8 mouse cellular contexts compared by ENCODE assay signal in genomic region chr17:63660841-63661481, GRCm38 (mm10).
DNase-seq lines count a peak whose midpoint lies in the region; ATAC-seq and TF ChIP-seq lines count a peak whose summit lies in the region.

No protein-coding gene starts in this region.

- H3K27me3 ChIP-seq in heart, postnatal 0 days (ENCODE audit: control insufficient read depth, insufficient read depth, low read length) = no peaks in the 10 kb centered on the region
- no peaks in the 10 kb centered on the region for H3K27me3 ChIP-seq in small intestine, adult 2 months (ENCODE audit: control insufficient read depth, insufficient read depth, low read length)

- peak overlapping the region; percentile 59; the same call in 1 of the 2 replicates for H3K27ac ChIP-seq in cortical plate, adult 2 months (ENCODE audit: insufficient read depth, low read length)
- H3K27ac ChIP-seq in heart, postnatal 0 days (ENCODE audit: low read depth) = peak overlapping the region; percentile 64
- H3K27ac ChIP-seq in small intestine, adult 2 months (ENCODE audit: insufficient read depth, low read depth, low read length) = peak overlapping the region; percentile 61

- H3K4me2 ChIP-seq in heart, postnatal 0 days (ENCODE audit: low read depth, low read length) = no peak overlapping the region

- no peak for TF ChIP-seq EP300 in heart, postnatal 0 days (IDR thresholded peaks at IDR 0.05; ENCODE audit: low read depth)

- H3K9ac ChIP-seq in heart, postnatal 0 days (replicated peaks; ENCODE audit: low read depth, low read length) = no peak overlapping the region

- no peak overlapping the region for H3K4me3 ChIP-seq in cortical plate, adult 2 months (ENCODE audit: insufficient read depth, low read length)
- no peak overlapping the region for H3K4me3 ChIP-seq in heart, postnatal 0 days (ENCODE audit: low read depth, low read length)
- H3K4me3 ChIP-seq in small intestine, adult 2 months (ENCODE audit: low read depth, low read length) = no peak overlapping the region

- peaks cover 4% of the 10 kb centered on the region; the same call in 1 of the 2 replicates for H3K4me1 ChIP-seq in cortical plate, adult 2 months (ENCODE audit: control insufficient read depth, insufficient read depth, low read length)
- no peaks in the 10 kb centered on the region for H3K4me1 ChIP-seq in heart, postnatal 0 days (ENCODE audit: control insufficient read depth, insufficient read depth)
- no peaks in the 10 kb centered on the region for H3K4me1 ChIP-seq in small intestine, adult 2 months (ENCODE audit: control insufficient read depth, insufficient read depth, insufficient read length, low read length)

- DNase-seq in A20 (ENCODE audit: low read depth, low spot score) = peak; percentile 13
- peak; percentile 62 for DNase-seq in heart, postnatal 0 days (ENCODE audit: low spot score)
- peak; percentile 55 to 71 for DNase-seq in left cerebral cortex, adult 9 months (ENCODE audit: low spot score in 2 of 2)
- no peak for DNase-seq in cerebellum, adult 8-10 months
- DNase-seq in adrenal gland, adult 8-10 months = no peak
- DNase-seq in B cell, adult 2 months = no peak

- TF ChIP-seq POLR2A in cortical plate, adult 2 months (IDR thresholded peaks at IDR 0.05; ENCODE audit: extremely low read depth, insufficient read depth, low read length) = no peak
- no peak for TF ChIP-seq POLR2A in small intestine, adult 2 months (IDR thresholded peaks at IDR 0.05; ENCODE audit: low read depth, low read length)

- H3K9me3 ChIP-seq in heart, postnatal 0 days (replicated peaks; ENCODE audit: control insufficient read depth, low read length) = no peaks in the 10 kb centered on the region

- H3K36me3 ChIP-seq in heart, postnatal 0 days (replicated peaks; ENCODE audit: control insufficient read depth, insufficient read depth, low read length) = no peaks in the 10 kb centered on the region
- H3K36me3 ChIP-seq in small intestine, adult 2 months (ENCODE audit: control insufficient read depth, insufficient read depth, low read length) = no peaks in the 10 kb centered on the region

- peak; percentile 34 for TF ChIP-seq CTCF in cortical plate, adult 2 months (IDR thresholded peaks at IDR 0.05; ENCODE audit: extremely low read depth, insufficient read depth, low read length)
- no peak for TF ChIP-seq CTCF in heart, postnatal 0 days (IDR thresholded peaks at IDR 0.05; ENCODE audit: low read depth)
- no peak for TF ChIP-seq CTCF in small intestine, adult 2 months (IDR thresholded peaks at IDR 0.05; ENCODE audit: extremely low read depth, insufficient read length, insufficient replicate concordance, low read depth, low read length)

- 70% methylated on average over 13 of the region's 13 CpGs for WGBS in heart, postnatal 0 days
- WGBS in small intestine, adult 2 months = 78% methylated on average over 13 of the region's 13 CpGs

- ATAC-seq in heart, postnatal 0 days (ENCODE audit: insufficient read depth, low read depth) = peak; percentile 56

Comparison
In these comparisons a context has a peak if more than half of its experiments do, and no peak if none do; other contexts are left out.
1. DNase-seq: peak in A20 (single experiment), heart, postnatal 0 days (single experiment) and left cerebral cortex, adult 9 months (2 of 2); none in cerebellum, adult 8-10 months (single experiment), adrenal gland, adult 8-10 months (single experiment) and B cell, adult 2 months (0 of 2).
2. Peak in every context shown above with its lines, with median percentiles within 50 percentile points of each other: H3K27ac ChIP-seq.